12 mouse cellular contexts compared by ENCODE assay signal in genomic region chr6:128255941-128256340, GRCm38 (mm10).
"Had no signal": no experiment of that assay in that cellular context is flagged by ENCODE, and none has a peak within 500 bp of the region (broad histone marks: within the 10 kb centered on the region; RNA-seq: fewer than 3 reads in every experiment).

No protein-coding gene starts in this region.

- H3K36me3 ChIP-seq: kidney, embryonic 15.5 days; liver, embryonic 13.5 days had no signal

- H3K4me1 ChIP-seq: kidney, embryonic 15.5 days; liver, embryonic 13.5 days had no signal

- H3K4me3 ChIP-seq: kidney, embryonic 15.5 days; left cerebral cortex, adult 2 months; liver, embryonic 13.5 days had no signal

- H3K9ac ChIP-seq: kidney, embryonic 15.5 days; liver, embryonic 13.5 days; lung, embryonic 14.5 days had no signal

- H3K9me3 ChIP-seq: kidney, embryonic 15.5 days; liver, embryonic 13.5 days had no signal

- H3K27me3 ChIP-seq: kidney, embryonic 15.5 days; liver, embryonic 13.5 days had no signal

- DNase-seq: kidney, adult 2 months; kidney, postnatal 10 days; kidney, postnatal 36 days; layer of hippocampus, postnatal 36 days; liver, embryonic 13.5 days; thymus, adult 2 months; thymus, postnatal 14 days; thymus, postnatal 4 days had no signal

- H3K4me2 ChIP-seq: kidney, embryonic 15.5 days; liver, embryonic 13.5 days; lung, embryonic 14.5 days; midbrain, embryonic 11.5 days had no signal

- H3K27ac ChIP-seq: kidney, embryonic 15.5 days; left cerebral cortex, adult 2 months; liver, embryonic 13.5 days had no signal
